In genomic region chr17:83527651-83528381, GRCm38 (mm10) we compare ENCODE assay signal across 8 mouse cellular contexts. TPM values are rescaled to one million over a fixed set of nuclear protein-coding genes. Genes with fewer than 3 reads are reported as not detected.
DNase-seq lines count a peak whose midpoint lies in the region; TF ChIP-seq lines count a peak whose summit lies in the region.

No protein-coding gene starts in this region.

- no peaks in the 10 kb centered on the region for H3K36me3 ChIP-seq in heart, embryonic 10.5 days
- H3K36me3 ChIP-seq in small intestine, adult 2 months (ENCODE audit: control insufficient read depth, insufficient read depth, low read length) = no peaks in the 10 kb centered on the region

- H3K27me3 ChIP-seq in heart, embryonic 10.5 days (ENCODE audit: insufficient read depth, poor library complexity, severe bottlenecking) = no peaks in the 10 kb centered on the region
- H3K27me3 ChIP-seq in small intestine, adult 2 months (ENCODE audit: control insufficient read depth, insufficient read depth, low read length) = no peaks in the 10 kb centered on the region

- H3K27ac ChIP-seq in heart, embryonic 10.5 days = peak overlapping the region; percentile 87
- peak overlapping the region; percentile 64 for H3K27ac ChIP-seq in small intestine, adult 2 months (ENCODE audit: insufficient read depth, low read depth, low read length)

- TF ChIP-seq POLR2A in small intestine, adult 2 months (IDR thresholded peaks at IDR 0.05; ENCODE audit: low read depth, low read length) = no peak; the same call in 1 of the 2 replicates

- no peak for TF ChIP-seq CTCF in small intestine, adult 2 months (IDR thresholded peaks at IDR 0.05; ENCODE audit: extremely low read depth, insufficient read length, insufficient replicate concordance, low read depth, low read length)

- 12% methylated on average over 17 of the region's 17 CpGs for WGBS in heart, embryonic 10.5 days
- WGBS in small intestine, adult 2 months = 25% methylated on average over 17 of the region's 17 CpGs

- peaks cover 38% of the 10 kb centered on the region for H3K4me1 ChIP-seq in heart, embryonic 10.5 days
- peaks cover 7% of the 10 kb centered on the region; the same call in 1 of the 2 replicates for H3K4me1 ChIP-seq in small intestine, adult 2 months (ENCODE audit: control insufficient read depth, insufficient read depth, insufficient read length, low read length)

- H3K4me3 ChIP-seq in heart, embryonic 10.5 days = peak overlapping the region; percentile 49
- H3K4me3 ChIP-seq in small intestine, adult 2 months (ENCODE audit: low read depth, low read length) = peak overlapping the region; percentile 17

- H3K9me3 ChIP-seq in heart, embryonic 10.5 days = no peaks in the 10 kb centered on the region

- DNase-seq in ES-CJ7 (ENCODE audit: low read depth, low spot score) = peak; percentile 81
- DNase-seq in brain, adult 2 months (ENCODE audit: low read depth, low spot score) = peak; percentile 27
- peak; percentile 87 for DNase-seq in heart, embryonic 10.5 days (ENCODE audit: low spot score)
- peak; percentile 57 for DNase-seq in kidney, adult 9 months
- peak; percentile 80 for DNase-seq in lung, postnatal 10 days
- no peak for DNase-seq in layer of hippocampus, adult 18-20 months (ENCODE audit: low spot score in 2 of 2)
- DNase-seq in spleen, adult 12 weeks (ENCODE audit: low spot score) = no peak

RNA-seq across cellular contexts. Expression of gene Cox7a2l, which starts 10.7 kb away (rescaled TPM):
- polyA plus RNA-seq in heart, embryonic 10.5 days (2016; fragmentation: Nextera tagmentation; extraction: Ambion mirVana) = 173 and 177 TPM in 2 replicates
- 29.8 and 53.9 TPM in 2 replicates for polyA plus RNA-seq in small intestine, adult 2 months (2012; rRNA removed)
- total RNA-seq in layer of hippocampus, adult 18-20 months (2021) = 100 to 1,000 TPM; 194 to 195 TPM

Comparison
In these comparisons a context has a peak if more than half of its experiments do, and no peak if none do; other contexts are left out.
1. DNase-seq: peak in ES-CJ7 (single experiment), brain, adult 2 months (single experiment), heart, embryonic 10.5 days (single experiment), kidney, adult 9 months (single experiment) and lung, postnatal 10 days (single experiment); none in layer of hippocampus, adult 18-20 months (0 of 2) and spleen, adult 12 weeks (single experiment).